Mouse (Mus musculus) embryonic facial prominence, embryonic 10.5 days (tissue): ENCODE measurements at regions not wholly inside any gene's neighbourhood (a gene's known extent, or its start where the extent isn't known, plus 50 kb on each side); places are given as distances from the start of the nearest gene placed in this dataset.
"Not testable (repeated sequence)": the region's sequence is repeated elsewhere in the genome, so short reads cannot be mapped to it uniquely, and the experiment has no call there.

Experiments used
- DNase-seq: peaks from one replicate; pipeline ENCODE4 v3.0.0-alpha.2; 2017; ENCODE audit warnings: low spot score
- H3K27ac ChIP-seq: fragments of 300-500 bp; sonication (generic); replicated peaks from 2 replicates; pipeline ENCODE4 v1.5.1; 2016; ENCODE audit warnings: mild to moderate bottlenecking
- H3K27me3 ChIP-seq: fragments of 300-500 bp; sonication (generic); replicated peaks from 2 replicates; pipeline ENCODE4 v1.6.1; 2016; ENCODE audit warnings: low read depth, mild to moderate bottlenecking; ENCODE audit not compliant: poor library complexity, severe bottlenecking
- H3K36me3 ChIP-seq: fragments of 300-500 bp; sonication (generic); replicated peaks from 2 replicates; pipeline ENCODE4 v1.6.1; 2016; ENCODE audit warnings: mild to moderate bottlenecking, moderate library complexity
- H3K4me1 ChIP-seq: fragments of 300-500 bp; sonication (generic); 2 replicates; pipeline ENCODE4 v1.6.1; 2016
- H3K4me3 ChIP-seq: fragments of 300-500 bp; sonication (generic); 2 replicates; pipeline ENCODE4 v1.5.1; 2016; ENCODE audit warnings: mild to moderate bottlenecking, moderate library complexity
- H3K9me3 ChIP-seq: fragments of 300-500 bp; sonication (generic); 2 replicates; pipeline ENCODE4 v1.6.1; 2016; ENCODE audit warnings: mild to moderate bottlenecking
- WGBS: fragments of 180-500 bp; shearing (Covaris S2); methylation state at CpG from one replicate; pipeline ENCODE4 v1.1.7; 2016; 5-methylcytosine and 5-hydroxymethylcytosine counted together

DNA sequence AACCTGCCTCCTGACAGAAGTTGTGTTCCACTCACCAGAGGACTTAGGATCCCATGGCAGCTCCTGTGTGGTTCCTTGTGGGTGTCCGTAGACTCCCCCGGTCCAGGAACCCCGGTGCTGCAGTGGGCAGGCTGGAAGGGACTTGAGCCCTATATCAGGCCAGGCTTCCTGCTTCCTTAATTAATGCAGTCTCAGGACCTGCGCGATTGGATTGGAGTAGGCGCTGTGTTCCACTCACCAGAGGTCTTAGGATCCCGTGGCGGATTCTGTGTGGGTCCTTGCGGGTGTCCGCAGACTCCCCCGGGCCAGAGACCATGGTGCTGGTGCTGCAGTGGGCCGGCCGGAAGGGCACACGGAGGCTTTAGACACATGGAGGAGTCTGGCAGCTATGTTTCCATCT lies 288.7 kb downstream of the Fut8 start:
- 94% methylated on average over 14 of the region's 14 CpGs for WGBS
- DNase-seq, H3K9me3 ChIP-seq, H3K36me3 ChIP-seq, H3K4me1 ChIP-seq, H3K27me3 ChIP-seq, H3K4me3 ChIP-seq, H3K27ac ChIP-seq: not testable (repeated sequence)

DNA sequence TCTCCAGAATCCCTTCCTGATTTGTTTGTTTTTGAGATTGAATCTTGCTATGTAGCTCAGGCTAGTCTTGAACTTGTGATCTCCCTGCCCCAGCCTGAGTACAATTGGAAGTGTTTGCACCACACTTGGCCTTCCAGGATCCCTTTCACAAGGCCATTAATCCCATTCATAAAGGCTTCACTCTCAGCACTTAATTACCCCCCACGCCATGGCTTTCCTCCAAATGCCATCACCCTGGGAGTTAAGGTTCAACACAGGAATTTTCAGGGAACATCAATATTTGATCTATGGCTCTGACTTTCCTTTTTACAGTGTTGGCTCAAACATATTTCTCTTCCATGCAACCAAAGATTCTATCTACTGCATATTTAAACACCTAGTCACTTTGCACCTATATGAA lies 289.6 kb downstream of the Fut8 start:
- Histone ChIP-seq H3K4me1 (peaks cover 3% of the 10 kb centered on the region; the same call in 1 of the 2 replicates), H3K9me3 (no peaks in the 10 kb centered on the region), H3K27me3 (no peaks in the 10 kb centered on the region), H3K27ac (no peak overlapping the region), H3K36me3 (no peaks in the 10 kb centered on the region), H3K4me3 (no peak overlapping the region)
- WGBS, result 60% methylated on average over 1 of the region's 1 CpGs
- no peak for DNase-seq

DNA sequence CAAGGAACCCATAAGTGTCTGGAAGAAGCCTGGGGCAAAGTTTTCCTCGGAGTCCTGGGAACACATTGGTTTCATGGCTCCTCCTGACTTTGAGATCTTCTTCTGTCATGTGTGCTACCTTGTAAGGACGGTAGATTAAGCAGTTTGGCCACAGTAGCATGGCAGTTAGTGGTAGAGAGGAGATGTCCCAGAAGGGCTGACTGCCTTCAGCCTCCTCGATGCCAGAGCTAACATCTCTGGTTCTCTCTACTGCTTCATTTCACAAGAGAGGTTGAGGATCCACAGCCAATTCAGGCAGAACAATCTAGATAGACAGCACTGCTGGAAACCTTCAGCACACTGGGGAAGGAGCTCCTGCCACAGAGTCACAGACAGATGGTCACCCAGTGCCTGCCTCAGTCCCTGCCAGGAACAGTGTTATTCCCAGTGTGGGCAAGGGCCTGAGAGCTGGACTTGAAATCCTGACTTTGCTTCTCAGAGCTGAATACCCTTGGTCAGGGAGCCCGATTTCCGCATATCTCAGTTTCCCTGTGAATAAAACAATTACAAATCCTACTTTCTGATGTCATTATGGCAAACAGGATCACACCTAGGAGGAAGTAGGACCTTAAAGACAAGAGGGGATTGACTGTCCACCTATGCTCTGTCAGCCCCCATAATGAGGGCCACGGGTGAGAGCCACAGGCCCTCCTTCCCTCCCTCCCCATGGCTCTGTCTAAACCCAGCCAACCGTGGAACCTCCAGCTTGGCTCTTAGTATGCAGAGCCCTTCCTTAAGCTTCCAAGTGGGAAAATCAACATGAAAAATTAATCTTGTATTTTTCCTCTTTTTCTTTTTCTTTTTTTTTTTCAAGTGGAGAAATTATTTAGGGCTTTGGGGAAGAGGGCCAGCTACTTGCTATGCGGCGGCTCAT lies 290.3 kb downstream of the Fut8 start:
- Histone ChIP-seq H3K27me3 (no peaks in the 10 kb centered on the region), H3K9me3 (no peaks in the 10 kb centered on the region), H3K27ac (no peak overlapping the region), H3K36me3 (no peaks in the 10 kb centered on the region), H3K4me3 (no peak overlapping the region), H3K4me1 (peaks cover 3% of the 10 kb centered on the region; the same call in 1 of the 2 replicates)
- 84% methylated on average over 9 of the region's 9 CpGs for WGBS
- DNase-seq, result no peak

DNA sequence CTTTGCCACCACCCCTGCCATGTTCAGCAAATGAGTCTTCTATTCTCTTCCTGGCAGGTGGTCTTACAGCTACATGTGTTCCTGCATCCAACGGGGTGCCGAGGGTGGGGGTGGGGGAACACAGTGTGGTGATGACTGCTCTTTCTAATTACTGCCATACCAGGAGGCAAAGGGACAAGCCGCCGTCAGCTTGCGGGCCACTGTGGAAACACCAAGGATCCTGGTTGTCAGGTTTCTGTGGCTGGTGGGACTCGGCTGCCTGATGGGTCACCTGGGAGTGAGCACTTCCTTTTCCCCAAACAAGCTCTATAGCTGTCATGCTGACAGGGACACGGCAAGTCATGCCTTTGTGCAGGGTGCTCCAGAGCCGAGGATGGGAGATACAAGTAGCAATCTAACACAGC lies 290.9 kb downstream of the Fut8 start:
- 68% methylated on average over 8 of the region's 8 CpGs for WGBS

DNA sequence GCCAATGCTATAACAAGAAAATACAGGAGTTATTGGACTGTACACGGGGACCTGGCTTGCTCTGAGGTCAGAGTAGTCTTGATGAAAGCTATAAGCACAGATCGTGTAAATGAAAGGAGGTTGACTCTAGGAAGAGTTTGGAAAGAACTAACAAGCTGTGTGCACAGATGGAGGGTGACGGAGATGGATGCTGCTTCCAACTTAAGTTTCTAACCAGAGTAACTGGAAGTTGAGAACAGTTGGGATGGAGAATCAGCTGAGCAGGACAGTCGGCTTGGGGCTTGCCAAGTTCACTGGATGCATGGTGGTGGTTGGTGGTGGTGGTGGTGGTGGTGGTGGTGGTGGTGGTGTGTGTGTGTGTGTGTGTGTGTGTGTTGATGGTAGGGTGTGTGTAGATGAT lies 291.5 kb downstream of the Fut8 start:
- peaks cover 3% of the 10 kb centered on the region; the same call in 1 of the 2 replicates for H3K4me1 ChIP-seq
- H3K9me3 ChIP-seq, result no peaks in the 10 kb centered on the region
- DNase-seq, result no peak
- no peak overlapping the region for H3K27ac ChIP-seq
- WGBS, result 91% methylated on average over 4 of the region's 4 CpGs
- no peaks in the 10 kb centered on the region for H3K36me3 ChIP-seq
- no peak overlapping the region for H3K4me3 ChIP-seq
- no peaks in the 10 kb centered on the region for H3K27me3 ChIP-seq

More for the DNA sequence above, 290.9 kb downstream of the Fut8 start:
- no peak overlapping the region for H3K27ac ChIP-seq
- H3K27me3 ChIP-seq, result no peaks in the 10 kb centered on the region
- H3K9me3 ChIP-seq, result no peaks in the 10 kb centered on the region
- peaks cover 3% of the 10 kb centered on the region; the same call in 1 of the 2 replicates for H3K4me1 ChIP-seq
- no peak for DNase-seq
- no peak overlapping the region for H3K4me3 ChIP-seq
- no peaks in the 10 kb centered on the region for H3K36me3 ChIP-seq

DNA sequence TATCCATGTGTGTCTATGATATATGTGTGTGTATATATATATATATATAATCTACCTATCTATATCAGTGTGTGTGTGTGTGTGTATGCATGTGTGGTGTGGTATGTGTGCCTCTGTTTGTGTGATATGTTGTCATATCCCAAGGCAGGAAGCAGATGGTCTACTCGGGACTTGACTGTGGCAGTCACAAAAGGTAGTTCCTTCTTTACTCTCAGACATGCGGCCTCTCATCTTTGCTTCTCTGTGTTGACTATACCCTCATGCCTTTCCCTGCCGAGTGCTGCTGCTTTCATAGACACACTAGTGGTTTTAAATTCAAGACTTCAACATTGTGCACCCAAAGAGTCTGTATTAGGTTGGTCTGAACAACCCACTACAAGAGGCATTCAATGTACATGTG lies 292.0 kb downstream of the Fut8 start:
- WGBS, result 93% methylated on average over 3 of the region's 3 CpGs
- H3K27ac ChIP-seq, result no peak overlapping the region
- no peak for DNase-seq
- peaks cover 3% of the 10 kb centered on the region; the same call in 1 of the 2 replicates for H3K4me1 ChIP-seq
- no peaks in the 10 kb centered on the region for H3K9me3 ChIP-seq
- no peak overlapping the region for H3K4me3 ChIP-seq
- H3K36me3 ChIP-seq, result no peaks in the 10 kb centered on the region
- no peaks in the 10 kb centered on the region for H3K27me3 ChIP-seq

DNA sequence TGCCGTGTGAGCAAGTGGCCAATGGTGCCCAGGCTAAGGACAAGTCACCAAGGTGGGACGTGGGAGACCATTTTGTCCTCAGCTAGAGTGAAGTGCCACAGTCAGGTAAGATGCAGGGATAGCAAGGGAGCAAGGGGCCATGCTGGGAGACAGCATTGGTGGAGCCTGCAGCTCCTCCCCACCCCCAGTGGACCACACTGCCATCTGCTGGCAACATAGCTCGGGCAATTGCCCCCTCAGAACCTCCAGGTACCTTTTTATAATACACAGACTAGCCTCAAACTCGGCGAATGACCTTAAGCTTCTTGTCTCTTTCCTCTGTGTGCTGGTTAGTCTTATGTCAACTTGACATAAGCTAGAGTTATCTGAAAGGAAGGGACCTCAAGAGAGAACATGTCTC lies 293.4 kb downstream of the Fut8 start:
- no peak for DNase-seq
- WGBS, result 82% methylated on average over 5 of the region's 5 CpGs
- no peak overlapping the region for H3K27ac ChIP-seq
- no peaks in the 10 kb centered on the region for H3K36me3 ChIP-seq
- no peaks in the 10 kb centered on the region for H3K9me3 ChIP-seq
- peaks cover 3% of the 10 kb centered on the region; the same call in 1 of the 2 replicates for H3K4me1 ChIP-seq
- no peak overlapping the region for H3K4me3 ChIP-seq
- H3K27me3 ChIP-seq, result no peaks in the 10 kb centered on the region

DNA sequence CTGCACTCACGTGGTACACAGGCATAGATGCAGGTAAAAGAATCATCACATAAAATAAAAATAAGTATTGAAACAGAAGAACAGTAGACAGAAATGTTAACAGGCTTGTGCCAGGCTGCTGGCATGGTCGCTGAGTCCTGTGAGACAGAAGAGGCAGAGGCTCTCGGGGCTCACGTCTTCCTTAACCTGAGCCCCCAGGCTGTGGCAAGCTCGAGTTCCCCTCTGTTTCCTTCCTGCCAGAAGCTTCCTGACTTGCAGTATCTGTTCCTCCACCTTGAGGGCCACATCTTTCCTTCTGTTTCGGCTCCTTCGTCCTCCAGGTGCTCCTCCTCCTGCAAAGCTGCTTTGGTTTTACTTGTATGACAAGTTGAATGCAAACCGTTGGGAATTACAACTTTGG lies 294.6 kb downstream of the Fut8 start:
- 78% methylated on average over 8 of the region's 8 CpGs for WGBS
- DNase-seq, result no peak
- Histone ChIP-seq H3K4me3 (no peak overlapping the region), H3K27ac (no peak overlapping the region), H3K36me3 (no peaks in the 10 kb centered on the region), H3K9me3 (no peaks in the 10 kb centered on the region), H3K4me1 (peaks cover 3% of the 10 kb centered on the region; the same call in 1 of the 2 replicates), H3K27me3 (no peaks in the 10 kb centered on the region)

DNA sequence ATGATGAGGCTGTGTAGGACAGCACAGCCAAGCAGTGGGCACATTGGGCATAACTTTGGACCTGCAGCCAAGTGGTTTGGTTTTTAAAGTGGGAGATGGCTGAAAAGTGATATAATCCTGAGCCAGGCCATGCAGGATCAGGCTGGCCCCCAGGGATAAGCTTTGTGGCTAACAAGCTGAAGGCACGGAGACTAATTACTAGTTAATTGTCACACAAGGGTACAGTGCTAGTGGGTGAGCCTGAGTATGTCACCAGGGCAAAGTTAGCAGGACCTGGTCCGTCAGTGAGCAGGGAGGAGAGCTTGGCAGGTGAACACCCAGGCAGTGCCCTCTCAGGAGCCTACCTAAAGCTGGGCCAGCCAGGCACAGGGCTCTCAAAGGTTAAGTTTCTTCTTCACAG lies 295.7 kb downstream of the Fut8 start:
- DNase-seq, result no peak
- Histone ChIP-seq H3K27ac (no peak overlapping the region), H3K27me3 (no peaks in the 10 kb centered on the region), H3K4me1 (peaks cover 3% of the 10 kb centered on the region; the same call in 1 of the 2 replicates), H3K4me3 (no peak overlapping the region), H3K9me3 (no peaks in the 10 kb centered on the region), H3K36me3 (no peaks in the 10 kb centered on the region)
- 74% methylated on average over 2 of the region's 2 CpGs for WGBS

DNA sequence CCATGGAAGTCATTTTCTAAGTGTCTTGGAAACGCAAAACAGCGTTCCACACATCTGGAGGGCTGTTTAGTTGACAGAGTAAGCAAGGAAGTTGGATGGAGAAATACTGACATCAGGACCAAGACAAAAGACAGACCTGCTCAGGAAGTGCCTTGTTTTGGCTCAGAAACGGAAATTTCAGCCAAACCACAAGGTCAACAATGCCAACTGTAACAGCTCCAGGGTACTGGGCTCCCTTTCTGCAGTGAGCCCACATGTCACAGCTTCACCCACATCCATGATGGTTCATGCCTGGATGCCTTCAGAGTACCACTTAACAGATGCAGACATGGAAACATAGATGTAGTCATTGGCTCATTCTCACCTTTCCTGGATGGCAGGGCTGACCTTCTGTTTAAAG lies 296.2 kb downstream of the Fut8 start:
- DNase-seq, result no peak
- H3K4me1 ChIP-seq, result no peaks in the 10 kb centered on the region
- WGBS, result 78% methylated on average over 3 of the region's 3 CpGs
- no peak overlapping the region for H3K4me3 ChIP-seq
- no peaks in the 10 kb centered on the region for H3K9me3 ChIP-seq
- H3K27me3 ChIP-seq, result no peaks in the 10 kb centered on the region
- no peak overlapping the region for H3K27ac ChIP-seq
- no peaks in the 10 kb centered on the region for H3K36me3 ChIP-seq

DNA sequence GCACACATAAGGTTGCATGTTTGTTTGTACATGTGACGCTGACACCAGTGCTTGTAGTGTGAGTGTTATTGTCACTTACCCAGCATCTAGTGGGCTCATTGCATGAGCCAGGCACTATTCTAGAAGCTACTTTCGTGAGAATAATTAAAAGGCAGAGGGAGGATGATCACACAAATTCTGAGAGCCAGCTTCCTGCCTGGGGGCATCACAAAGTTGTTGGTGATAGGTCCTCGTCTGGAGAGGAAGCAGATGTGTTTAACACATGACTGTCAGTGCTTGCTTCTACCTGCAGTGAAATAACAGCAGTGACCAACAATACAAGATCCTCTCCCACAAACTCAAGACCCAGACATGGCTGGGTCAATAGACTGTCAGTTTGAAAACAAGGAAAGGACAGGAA lies 297.2 kb downstream of the Fut8 start:
- DNase-seq, result no peak
- Histone ChIP-seq H3K27ac (no peak overlapping the region), H3K4me3 (no peak overlapping the region), H3K4me1 (peaks cover 3% of the 10 kb centered on the region; the same call in 1 of the 2 replicates), H3K9me3 (no peaks in the 10 kb centered on the region), H3K27me3 (no peaks in the 10 kb centered on the region), H3K36me3 (no peaks in the 10 kb centered on the region)
- WGBS, result 58% methylated on average over 3 of the region's 3 CpGs

DNA sequence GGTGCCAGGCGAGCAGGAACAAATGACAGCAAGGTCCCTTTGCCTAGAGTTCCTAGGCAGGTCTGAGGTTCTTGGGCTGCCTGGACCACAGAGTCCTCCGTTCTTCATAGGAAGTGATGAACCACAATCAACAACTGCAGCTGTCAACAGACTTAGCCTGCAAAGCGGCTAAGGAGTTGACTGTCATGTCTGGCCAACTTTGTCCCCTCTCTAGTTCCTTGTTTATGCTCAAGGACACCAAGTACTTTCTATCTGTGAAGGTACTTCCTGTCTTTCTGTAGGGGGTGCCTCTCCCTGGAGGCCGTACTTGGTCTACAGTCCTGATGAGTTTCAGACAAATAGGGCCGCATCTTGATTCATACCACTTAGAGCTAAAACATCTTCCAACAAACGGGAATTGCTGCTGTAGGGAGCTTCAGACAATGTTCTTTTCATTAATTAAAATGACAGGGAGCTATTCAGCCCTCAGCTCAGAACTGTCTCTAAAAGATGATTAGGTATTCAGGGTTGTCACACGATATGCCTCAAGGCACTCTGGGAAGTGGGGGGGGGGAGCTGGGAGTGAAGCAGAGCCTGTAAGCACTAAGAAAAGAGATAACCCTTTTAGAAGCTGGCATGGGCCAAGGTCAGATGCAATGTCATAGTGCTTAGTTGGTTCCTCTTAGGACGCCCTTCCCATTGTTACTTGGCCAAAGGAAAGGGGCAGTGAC lies 299.4 kb downstream of the Fut8 start:
- Histone ChIP-seq H3K9me3 (no peaks in the 10 kb centered on the region), H3K4me1 (peaks cover 3% of the 10 kb centered on the region; the same call in 1 of the 2 replicates), H3K27ac (no peak overlapping the region), H3K4me3 (no peak overlapping the region), H3K36me3 (no peaks in the 10 kb centered on the region), H3K27me3 (no peaks in the 10 kb centered on the region)
- no peak for DNase-seq
- WGBS, result 78% methylated on average over 8 of the region's 8 CpGs
